Mouse (Mus musculus) adrenal gland, postnatal 25 days (tissue): ENCODE measurements around the gene Ifne. TPM values are rescaled to one million over a fixed set of nuclear protein-coding genes. Genes with fewer than 3 reads are reported as not detected.
A peak's percentile ranks its signal among the peaks of the same experiment; 100 is the strongest.
"Not testable (repeated sequence)": the region's sequence is repeated elsewhere in the genome, so short reads cannot be mapped to it uniquely, and the experiment has no call there.

Experiments used
- DNase-seq: peaks from one replicate; pipeline ENCODE4 v3.0.0; 2021; ENCODE audit warnings: mixed read lengths
- microRNA-seq, 2 experiments: library from miRNA; unstranded; fragments of <30 nt; microRNA quantifications; one replicate each; pipeline ENCODE4 v1.2.0; 2021
- total RNA-seq: library from RNA; stranded (reverse); gene quantifications from 2 replicates; pipeline ENCODE4 v1.2.3, GENCODE M21; 2021

Gene Ifne
- total RNA-seq, 1 experiment from 2014 or later: not detected

DNA sequence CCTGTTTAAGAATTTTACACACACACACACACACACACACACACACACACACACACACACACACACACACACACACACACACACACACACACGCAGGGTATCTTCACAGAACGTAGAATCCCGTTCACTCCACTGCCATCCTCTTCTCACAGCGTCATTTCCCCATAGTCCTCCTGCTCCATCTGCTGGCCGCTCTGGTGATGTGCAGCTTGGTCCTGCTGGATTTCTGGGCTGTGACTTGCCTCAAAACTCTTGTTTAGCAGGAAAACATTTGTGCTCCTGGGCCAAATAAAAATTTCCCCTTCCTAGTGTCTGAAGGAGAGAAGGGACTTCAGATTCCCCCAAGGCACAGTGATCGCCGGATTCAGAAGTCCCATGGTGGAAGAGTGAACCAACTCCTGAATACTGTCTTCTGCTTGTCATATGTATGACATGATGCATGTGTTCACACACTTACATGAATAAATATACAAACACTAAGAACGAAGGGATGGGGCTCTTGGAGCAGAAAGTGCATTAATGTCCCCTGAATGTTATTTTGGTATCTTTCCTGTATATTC is 12.6 kb downstream of the Ifne start:
- DNase-seq: peak; percentile 72

DNA sequence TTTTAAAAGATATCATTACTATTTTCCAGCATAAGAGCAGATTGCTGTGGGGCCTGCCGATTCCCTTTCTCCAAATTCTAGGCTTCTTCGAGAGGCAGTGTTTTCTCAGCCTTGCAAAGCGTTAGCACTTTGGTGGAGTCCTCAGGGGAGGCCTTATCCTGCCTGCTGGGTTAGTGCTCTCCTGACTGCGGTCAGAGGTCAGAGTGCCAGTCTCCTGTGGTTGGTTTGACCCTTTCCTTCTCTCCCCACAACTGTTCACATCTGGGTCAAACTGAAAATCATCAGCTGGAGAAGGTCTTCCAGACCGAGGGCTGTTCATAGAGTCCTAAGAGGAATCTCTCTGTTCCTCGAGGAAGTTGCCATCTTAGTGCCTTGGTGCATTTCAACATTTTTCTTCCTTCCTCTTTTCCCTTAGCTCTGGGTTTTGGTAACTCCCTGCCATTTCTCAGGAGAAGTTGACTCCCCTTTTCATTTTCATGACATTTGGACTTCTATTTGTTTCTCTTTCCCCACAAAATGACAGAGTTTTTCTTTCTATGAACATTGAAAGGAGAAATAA is 14.9 kb downstream of the Ifne start:
- DNase-seq: no peak

DNA sequence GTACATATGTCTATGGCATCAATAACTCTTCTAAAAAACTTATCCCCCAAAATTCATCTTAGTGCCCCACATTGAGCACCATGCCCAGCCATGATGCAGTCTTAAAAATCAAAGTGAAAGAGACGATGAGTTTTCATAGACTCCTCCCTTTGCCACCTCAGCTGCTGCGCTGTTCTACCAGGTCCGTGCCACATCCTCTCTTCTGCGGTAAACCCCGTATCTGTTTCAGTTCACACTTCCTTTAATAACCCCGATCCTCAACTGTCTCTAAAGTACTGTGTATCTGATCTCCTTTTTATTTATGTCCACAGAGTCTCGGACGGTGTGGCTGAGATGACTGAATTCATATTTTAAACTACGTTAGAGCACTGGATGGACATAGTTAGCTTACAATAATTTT is 15.4 kb downstream of the Ifne start:
- DNase-seq: no peak

DNA sequence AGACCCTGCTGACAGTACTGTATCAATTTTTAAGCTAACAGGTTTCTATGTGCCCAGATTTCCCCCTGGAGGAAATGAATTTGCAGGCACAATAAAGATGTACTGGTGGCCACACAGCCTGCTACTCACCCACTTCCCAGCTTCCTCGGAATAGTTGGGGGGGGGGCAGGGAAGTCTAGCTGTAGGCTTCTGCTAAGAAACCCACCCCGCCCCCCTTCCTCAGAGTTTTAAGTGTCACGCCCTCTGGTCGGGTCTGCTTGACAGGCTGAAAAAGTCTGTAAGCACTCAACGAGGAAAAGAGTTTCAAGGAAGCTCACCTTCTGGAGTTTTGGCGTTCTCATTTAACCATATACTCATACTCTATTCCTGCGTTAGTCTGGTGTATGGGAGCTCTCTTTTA is 16.7 kb downstream of the Ifne start:
- DNase-seq: no peak

DNA sequence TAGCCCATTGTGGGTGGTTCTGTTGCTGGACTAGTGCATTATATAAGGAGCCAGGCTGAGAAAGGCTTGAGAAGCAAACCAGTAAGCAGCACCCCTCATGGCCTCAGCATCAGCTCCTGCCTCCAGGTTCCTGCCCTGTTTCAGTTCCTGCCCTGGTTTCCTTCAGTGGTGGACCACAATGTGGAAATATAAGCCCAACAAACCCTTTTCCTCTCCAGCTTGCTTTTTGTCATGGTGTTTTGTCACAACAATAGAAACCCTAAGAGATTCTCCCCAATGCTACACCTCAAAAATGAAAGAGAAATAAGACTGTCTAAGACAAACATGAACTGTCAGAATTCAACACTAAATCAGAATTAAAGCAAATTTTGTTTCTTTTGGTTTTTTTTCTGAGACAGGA is 20.8 kb downstream of the Ifne start:
- no peak for DNase-seq

DNA sequence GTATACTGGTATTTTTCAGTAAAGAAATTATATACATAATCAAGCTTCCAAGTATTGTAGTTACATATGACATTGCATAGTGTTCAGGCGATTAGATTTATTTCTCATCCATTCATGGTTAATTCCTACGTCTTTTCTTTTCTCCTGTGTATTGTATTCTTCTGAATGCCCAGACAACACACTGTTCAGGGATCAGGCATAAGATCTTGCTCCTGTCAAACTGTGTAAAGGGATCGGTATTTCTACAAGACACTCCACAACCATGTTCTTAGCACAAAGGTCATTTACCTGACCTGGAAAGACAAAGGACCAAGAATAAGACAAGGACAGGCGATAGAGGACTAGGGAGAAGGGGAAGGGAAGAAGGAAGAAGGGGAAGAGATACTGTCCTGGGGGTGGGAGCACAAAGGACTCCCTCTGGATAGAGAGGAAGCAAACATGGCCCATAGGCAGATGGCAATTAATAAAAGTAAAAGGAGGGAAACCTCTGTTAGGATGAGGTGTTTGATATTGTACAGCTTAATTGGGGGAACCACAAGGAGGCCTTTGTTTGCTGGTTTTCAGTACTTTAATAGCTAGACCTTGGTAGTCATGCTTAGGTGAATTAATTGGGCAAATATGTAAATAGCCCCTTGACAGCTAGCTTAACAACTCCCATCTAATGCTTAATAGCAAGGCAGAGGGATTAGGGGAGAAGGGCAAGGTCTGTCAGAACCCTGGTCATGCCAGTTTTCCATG is 28.8 kb downstream of the Ifne start:
- no peak for DNase-seq

DNA sequence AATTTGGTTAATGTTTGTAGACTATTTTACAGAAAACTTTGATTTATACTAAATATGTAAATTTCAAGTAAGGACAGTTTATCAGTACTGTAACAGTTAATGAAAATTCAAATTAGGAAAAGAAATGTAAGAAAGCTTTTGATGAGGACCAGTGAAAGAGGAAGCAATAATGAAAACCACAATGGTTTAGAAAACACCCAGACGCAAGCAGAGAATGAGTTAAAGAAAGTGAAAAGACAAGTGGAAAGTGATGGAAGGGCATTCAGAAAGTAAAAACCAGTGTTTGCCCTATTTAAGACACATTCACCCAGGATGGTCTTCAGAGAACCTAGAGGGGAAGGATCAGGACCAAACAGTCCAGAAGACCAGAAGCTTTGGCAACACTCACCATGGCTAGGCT is 30.3 kb downstream of the Ifne start, which contains the start of gene Ifna1:
Gene Ifna1 (plus strand): TSS at position 390 of the 400 bp plus-strand sequence.
- no peak for DNase-seq

DNA sequence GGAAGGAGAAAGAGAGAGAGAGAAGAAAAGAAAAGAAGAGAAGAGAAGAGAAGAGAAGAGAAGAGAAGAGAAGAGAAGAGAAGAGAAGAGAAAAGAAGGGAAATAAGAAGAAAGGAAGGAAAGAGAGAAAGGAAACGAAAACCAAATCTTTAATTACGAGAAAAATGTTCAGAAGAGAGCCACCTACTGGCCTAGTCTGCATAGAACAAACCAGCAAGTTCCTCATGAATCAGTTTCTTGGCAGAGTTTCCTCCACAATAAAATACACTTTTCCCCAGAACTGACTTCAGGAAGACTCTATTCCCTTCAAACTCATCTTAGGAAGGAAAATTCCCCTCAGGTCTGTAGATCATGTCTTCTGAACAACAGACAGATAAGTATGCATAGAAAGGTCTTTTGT is 34.7 kb downstream of the Ifne start:
- DNase-seq: no peak

DNA sequence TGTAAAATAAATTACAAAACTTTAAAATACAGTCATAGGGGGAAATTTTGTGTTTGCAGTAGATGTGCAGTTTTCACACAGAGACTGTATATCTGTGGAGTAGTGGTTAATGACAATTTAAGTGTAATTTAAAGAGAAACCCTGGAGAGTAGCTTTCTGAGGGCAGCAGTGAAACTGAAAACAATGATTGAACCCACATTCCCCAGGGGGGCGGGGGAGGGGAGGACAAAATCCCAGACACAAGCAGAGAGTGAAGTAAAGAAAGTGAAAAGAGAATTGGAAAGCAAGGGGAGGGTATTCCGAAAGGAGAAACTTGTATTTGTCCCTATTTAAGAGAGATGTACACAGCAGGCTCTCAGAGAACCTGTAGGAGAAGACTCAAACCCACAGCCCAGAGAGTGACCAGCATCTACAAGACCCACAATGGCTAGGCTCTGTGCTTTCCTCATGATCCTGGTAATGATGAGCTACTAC is 38.5 kb downstream of the Ifne start, which contains the start of gene Ifna4:
Gene Ifna4 (plus strand): TSS at position 424 of the 474 bp plus-strand sequence.
- no peak for DNase-seq

DNA sequence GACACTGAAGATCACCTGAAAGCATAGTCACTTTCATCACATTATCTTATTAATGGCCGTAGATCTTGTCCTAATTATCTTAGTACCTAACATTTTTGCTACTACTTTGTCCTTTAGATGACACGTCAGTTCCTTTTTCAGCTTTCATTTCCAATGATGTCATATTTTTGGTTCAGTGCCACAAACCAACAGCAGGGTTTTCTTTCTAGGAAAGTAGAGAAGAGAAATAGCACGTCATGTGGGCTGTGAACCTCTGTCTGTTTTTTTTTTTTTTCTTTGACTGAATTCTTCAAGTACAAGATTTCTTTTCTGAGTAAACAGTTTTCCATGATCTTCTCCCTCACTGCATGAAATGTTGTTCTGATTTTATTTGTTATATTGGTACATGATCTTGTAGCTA is 39.9 kb downstream of the Ifne start:
- DNase-seq: no peak

DNA sequence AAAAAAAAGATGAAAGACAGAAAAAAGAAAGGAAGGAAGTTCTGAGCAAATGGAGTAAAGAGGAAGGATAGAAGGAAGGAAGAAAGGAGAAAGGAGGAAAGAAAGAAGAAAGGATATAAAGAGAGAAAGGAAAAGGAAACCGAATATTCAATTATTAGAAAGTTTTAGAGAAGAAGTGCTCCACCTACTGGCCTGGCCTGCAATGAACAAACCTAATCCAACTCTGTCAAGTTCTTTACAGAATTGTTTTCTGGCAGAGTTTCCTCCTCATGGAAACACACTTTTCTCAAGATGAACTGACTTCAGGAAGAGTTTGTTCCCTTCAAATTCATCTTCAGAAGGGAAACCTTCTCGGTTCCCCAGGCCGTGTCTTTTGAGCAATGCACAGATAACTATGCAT is 41.2 kb downstream of the Ifne start:
- DNase-seq: no peak

DNA sequence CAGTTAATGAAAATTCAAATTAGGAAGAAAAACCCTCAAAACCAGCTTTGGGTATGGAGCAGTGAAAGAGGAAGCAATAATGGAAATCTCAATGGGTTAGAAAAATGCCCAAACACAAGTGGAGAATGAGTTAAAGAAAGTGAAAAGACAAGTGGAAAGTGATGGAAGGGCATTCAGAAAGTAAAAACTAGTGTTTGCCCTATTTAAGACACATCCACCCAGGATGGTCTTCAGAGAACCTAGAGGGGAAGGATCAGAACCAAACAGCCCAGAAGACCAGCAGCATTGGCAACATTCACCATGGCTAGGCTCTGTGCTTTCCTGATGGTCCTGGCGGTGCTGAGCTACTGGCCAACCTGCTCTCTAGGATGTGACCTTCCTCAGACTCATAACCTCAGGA is 44.8 kb downstream of the Ifne start, which contains the start of gene Ifna5:
Gene Ifna5 (plus strand): TSS at position 301 of the 400 bp plus-strand sequence.
- not testable (repeated sequence) for DNase-seq

DNA sequence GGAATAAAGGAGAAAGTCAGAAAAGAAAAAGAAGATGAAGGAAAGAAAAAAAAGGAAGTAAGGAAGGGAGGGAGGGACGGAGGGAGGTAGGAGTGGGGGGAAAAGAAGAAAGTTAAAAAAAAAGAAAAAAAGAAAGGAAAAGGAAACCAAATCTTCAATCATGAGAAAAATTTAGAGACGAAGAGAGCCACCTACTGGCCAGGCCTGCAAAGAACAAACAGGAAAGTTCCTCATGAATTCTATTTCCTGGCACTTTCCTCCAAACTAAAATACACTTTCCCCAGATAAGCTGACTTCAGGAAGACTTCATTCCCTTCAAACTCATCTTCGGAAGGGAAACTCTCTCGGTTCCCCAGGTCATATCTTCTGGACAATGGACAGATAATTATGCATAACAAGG is 49.5 kb downstream of the Ifne start:
- DNase-seq: peak; percentile 7

Small RNA genes lying within 50 kb of the gene (microRNA-seq; reads per million reads assigned to microRNA genes)
- gene Mir31: 1,043 to 2,570 reads per million in 2 experiments

Other genes starting within 250 kb of the Ifne start
- not detected in 2 replicates for gene C87499, start 245.8 kb downstream of the Ifne start, total RNA-seq
- gene Ifna13, start 235.7 kb downstream of the Ifne start, total RNA-seq: not detected in 2 replicates
- gene Ifna16, start 203.3 kb downstream of the Ifne start, total RNA-seq: not detected in 2 replicates
- not detected in 2 replicates for gene Ifna2, start 196.3 kb downstream of the Ifne start, total RNA-seq
- gene Ifnab, start 188.8 kb downstream of the Ifne start, total RNA-seq: not detected in 2 replicates
- gene Gm26566, start 158.4 kb downstream of the Ifne start, total RNA-seq: 0.73 and 0.95 TPM in 2 replicates
- 83.9 and 94.1 TPM in 2 replicates for gene Klhl9, start 157.7 kb downstream of the Ifne start, total RNA-seq
- not detected in 2 replicates for gene Gm13271, start 125.3 kb downstream of the Ifne start, total RNA-seq
- not detected in 2 replicates for gene Gm13283, start 120.1 kb downstream of the Ifne start, total RNA-seq
- not detected in 2 replicates for gene Gm13290, start 106.4 kb downstream of the Ifne start, total RNA-seq
- not detected in 2 replicates for gene Gm13289, start 103.3 kb downstream of the Ifne start, total RNA-seq
- gene Gm13272, start 100.4 kb downstream of the Ifne start, total RNA-seq: not detected in 2 replicates
- gene Ifnz, start 98.1 kb downstream of the Ifne start, total RNA-seq: not detected in 2 replicates
- gene Gm13276, start 94.5 kb downstream of the Ifne start, total RNA-seq: not detected in 2 replicates
- gene Gm13277, start 91.6 kb downstream of the Ifne start, total RNA-seq: not detected in 2 replicates
- gene Gm13278, start 88.7 kb downstream of the Ifne start, total RNA-seq: not detected in 2 replicates
- not detected in 2 replicates for gene Gm13275, start 85.7 kb downstream of the Ifne start, total RNA-seq
- gene Gm13279, start 82.8 kb downstream of the Ifne start, total RNA-seq: not detected in 2 replicates
- gene Gm13285, start 80.5 kb downstream of the Ifne start, total RNA-seq: 0.36 TPM in 1 of 2 replicates, not detected in the other
- gene Gm13287, start 76.9 kb downstream of the Ifne start, total RNA-seq: not detected in 2 replicates
- gene Gm13288, start 74.7 kb downstream of the Ifne start, total RNA-seq: not detected in 2 replicates
- not detected in 2 replicates for gene Ifna7, start 64.0 kb downstream of the Ifne start, total RNA-seq
- gene Ifna11, start 60.2 kb downstream of the Ifne start, total RNA-seq: not detected in 2 replicates
- not detected in 2 replicates for gene Ifna6, start 52.8 kb downstream of the Ifne start, total RNA-seq
- gene Ifna5, start 44.7 kb downstream of the Ifne start, total RNA-seq: not detected in 2 replicates
- gene Ifna4, start 38.3 kb downstream of the Ifne start, total RNA-seq: not detected in 2 replicates
- gene Ifna1, start 30.1 kb downstream of the Ifne start, total RNA-seq: not detected in 2 replicates